Mouse (Mus musculus) gastrocnemius, postnatal 4 days (tissue): ENCODE data around the gene Akna. TPM values are rescaled to one million over a fixed set of nuclear protein-coding genes. Genes with fewer than 3 reads are reported as not detected.

Source experiments
- DNase-seq, 2 experiments: peaks; one replicate each; pipeline ENCODE4 v3.0.0; 2021 to 2022; ENCODE audit warnings: low spot score in 2 of 2, mixed read lengths in 2 of 2
- long read RNA-seq, 2 experiments: library from polyadenylated mRNA; stranded (forward); transcript quantifications; one replicate each; pipeline ENCODE4 v2.0.0; 2021
- total RNA-seq, 2 experiments: library from RNA; stranded (reverse); gene quantifications; 2 replicates each; pipeline ENCODE4 v1.2.3; 2021

Gene Akna
- total RNA-seq, result 1 to 10 TPM; 6.2 to 6.5 TPM
- long read RNA-seq, experiment 1, full-length matches to known transcripts, result 1 of 4 reads
- long read RNA-seq, experiment 1, partial matches to known transcripts, result 1 of 4 reads
- long read RNA-seq, experiment 1, other reads (novel, unspliced or antisense), result 2 of 4 reads
- long read RNA-seq, experiment 2, full-length matches to known transcripts, result 1 of 4 reads
- long read RNA-seq, experiment 2, partial matches to known transcripts, result 1 of 4 reads
- long read RNA-seq, experiment 2, other reads (novel, unspliced or antisense), result 2 of 4 reads

DNA sequence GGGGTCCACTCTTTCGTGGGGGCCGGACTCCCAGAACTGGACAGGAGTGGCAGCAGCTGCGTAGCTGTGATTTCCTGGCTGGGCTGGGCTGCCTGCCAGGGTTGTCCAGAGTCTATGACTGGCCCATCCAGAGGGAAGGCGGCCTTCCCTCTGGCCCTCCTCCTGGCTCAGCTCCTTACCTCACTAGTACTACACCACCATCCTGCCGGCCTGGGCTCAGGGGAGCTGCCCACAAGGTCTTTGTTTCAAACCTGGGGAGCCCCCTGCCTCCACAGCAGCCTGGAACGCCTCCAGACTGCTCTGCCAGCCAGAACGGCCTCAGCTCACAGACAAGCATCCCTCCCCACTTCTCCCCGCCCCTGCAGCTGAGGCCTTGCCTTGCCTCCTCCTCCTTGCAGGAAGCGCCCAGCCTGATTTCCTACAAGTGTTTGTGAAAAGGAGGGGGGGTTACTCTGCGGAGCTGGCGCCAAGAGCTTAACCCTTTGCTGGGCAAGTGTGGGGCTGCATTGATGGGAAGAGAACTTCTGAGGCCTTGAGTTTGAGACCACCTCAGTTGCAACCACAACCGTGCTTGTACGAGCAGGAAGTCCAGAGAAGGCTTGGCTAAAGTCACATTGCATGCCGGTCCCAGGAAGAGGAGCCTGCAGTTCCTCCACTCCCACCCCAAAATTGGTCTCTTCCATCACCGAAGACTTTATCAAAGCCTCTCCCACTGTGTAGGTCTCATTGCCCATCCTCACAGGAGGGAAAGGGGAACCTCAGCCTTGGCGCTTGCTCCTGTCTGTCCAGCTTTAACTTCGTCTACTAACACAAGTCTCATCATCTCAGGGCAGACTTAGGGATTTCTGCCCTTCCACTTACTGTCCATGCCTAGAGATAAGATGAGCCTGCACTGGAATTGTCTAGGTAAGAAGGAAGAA, at the start of gene Akna:
Gene Akna, minus strand, starts transcription at position 315 of the 920 bp plus-strand sequence.
- peak; percentile 91 to 94 for DNase-seq

- DNase-seq, result no peak
These were observed 49.4 kb upstream of the Akna start for GRCm38 (mm10) chr4:63452555-63452954.

GRCm38 (mm10) chr4:63450551-63450950, 47.4 kb upstream of the Akna start:
- DNase-seq, result no peak

- DNase-seq, result no peak
These were observed 41.4 kb upstream of the Akna start for GRCm38 (mm10) chr4:63444362-63445066.

GRCm38 (mm10) chr4:63443101-63443500, 39.9 kb upstream of the Akna start:
- no peak for DNase-seq

- no peak for DNase-seq
These were observed 38.5 kb upstream of the Akna start for GRCm38 (mm10) chr4:63441616-63442015.

- no peak for DNase-seq
These were observed 37.1 kb upstream of the Akna start for GRCm38 (mm10) chr4:63440262-63440661.

DNA sequence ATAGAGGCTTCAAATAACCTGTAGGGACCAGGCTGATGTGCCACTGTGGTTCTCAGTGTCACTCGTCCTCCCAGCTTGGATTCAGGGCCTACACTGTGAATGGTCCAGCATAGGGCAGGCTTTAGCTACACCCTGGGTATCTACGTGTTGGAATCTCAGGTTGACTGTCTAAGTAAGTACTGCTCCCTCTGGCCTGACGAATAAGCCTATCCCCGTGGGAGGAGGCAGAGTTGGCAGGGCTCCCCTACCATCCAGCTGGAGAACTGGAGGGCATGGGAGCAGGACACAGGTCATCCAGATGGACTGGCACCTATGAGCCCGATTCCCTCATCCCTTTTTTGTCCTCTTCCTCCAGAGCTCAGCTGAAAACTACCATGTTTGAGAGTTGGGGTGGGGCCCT, 34.8 kb upstream of the Akna start:
- no peak for DNase-seq

GRCm38 (mm10) chr4:63437119-63437815, 34.1 kb upstream of the Akna start:
- DNase-seq, result no peak

- no peak for DNase-seq
These were observed 32.2 kb upstream of the Akna start for GRCm38 (mm10) chr4:63435402-63435801.

DNA sequence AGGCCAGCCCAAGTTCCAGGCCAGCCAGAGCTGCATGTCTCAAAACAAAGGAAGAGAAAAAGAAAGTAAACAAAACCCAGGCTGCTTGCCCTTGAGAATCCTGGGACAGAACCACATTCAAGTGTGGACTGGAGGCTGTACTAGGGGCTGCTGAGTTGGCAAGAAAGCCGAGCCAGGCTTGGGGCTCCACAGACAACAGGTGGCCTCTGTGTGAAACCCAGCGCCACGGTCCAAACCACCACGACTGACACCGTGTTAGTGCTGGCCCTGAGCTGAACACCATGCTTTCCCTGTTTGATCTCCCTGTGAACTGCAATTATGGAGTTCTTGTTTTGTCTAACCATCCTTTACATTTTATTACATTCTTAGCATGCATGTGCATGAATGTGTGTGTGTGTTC, 27.9 kb upstream of the Akna start:
- no peak for DNase-seq

DNA sequence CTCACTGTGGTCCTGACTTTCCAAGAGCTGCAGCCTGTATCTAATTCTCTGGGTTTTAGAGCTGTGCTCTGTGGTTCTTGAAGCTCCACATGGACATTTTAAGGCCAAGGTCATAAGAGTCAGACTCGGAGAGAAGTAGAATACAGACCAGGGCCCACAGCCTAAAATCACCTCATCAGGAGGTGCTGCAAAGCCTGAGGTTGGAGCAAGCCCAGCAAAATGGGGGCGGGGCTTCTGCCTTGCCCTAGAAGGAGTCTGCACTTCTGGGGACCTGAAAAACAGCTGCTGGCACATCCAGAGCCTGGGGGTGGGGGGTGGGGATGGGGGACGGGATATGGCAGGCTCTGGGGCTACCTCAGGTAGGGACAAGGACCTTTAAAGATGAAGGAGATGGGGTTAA, 27.2 kb upstream of the Akna start:
- DNase-seq, result no peak

DNA sequence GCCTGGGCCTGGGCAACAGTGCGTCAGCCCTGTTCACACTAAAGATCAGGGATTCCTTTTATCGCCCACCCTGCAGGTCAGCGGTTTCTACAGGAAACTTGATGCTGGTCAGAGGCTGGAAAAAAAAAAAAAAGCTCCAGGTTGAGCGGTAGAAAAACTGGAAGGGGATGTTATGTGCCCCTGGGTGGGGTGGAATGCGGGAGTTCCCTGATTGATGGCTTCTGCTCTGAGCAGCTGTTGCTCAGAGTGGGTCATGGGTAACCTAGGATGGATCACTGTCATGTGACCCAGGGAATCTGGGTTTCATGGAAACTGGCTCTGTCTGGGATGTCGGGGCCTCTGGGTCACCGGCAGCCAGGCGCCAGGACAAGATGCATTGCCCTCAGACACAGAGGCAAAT, 23.2 kb upstream of the Akna start:
- no peak for DNase-seq

DNA sequence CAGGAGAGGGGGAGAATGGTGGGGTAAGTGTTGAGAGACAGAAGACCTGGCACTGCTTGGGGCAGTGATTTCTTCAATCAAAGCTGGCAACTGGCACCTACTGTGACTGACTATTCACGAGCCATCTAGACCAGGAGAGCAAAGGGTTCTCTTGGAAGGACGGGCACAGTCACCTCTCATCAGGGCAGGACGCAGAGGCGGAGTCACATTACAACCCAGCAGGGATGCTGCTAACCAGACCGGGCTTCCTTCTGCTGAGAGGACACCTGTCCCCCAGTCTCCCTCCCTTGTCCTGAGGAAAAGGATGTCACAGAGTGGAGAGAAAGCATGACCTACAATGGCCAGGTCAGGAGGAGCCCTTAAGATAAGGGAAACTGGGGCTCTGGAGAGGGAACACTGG, 20.7 kb upstream of the Akna start:
- no peak for DNase-seq

GRCm38 (mm10) chr4:63423231-63423630, 20.1 kb upstream of the Akna start:
- DNase-seq, result no peak

GRCm38 (mm10) chr4:63420143-63420920, 17.2 kb upstream of the Akna start:
- DNase-seq, result no peak

DNA sequence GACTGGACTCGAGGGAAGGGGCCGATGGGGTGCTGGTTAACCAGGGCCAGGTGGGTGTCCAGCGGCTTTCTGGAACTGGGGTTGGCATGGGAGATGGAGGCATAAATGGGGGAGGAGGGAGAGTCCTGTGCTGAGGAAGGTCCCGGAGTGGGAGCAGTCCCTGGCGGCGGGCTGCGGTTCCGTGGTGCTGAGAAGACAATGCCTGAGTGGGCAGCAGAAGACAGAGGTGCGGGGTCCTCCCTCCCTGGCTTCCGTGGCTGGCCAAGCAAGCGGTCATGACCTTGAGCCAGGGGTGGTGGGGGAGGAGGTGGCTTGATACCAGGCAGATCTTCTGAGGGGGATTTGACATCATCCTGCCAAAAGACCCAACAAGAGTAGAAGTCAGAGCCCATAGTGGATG, 15.1 kb upstream of the Akna start:
- no peak for DNase-seq

DNA sequence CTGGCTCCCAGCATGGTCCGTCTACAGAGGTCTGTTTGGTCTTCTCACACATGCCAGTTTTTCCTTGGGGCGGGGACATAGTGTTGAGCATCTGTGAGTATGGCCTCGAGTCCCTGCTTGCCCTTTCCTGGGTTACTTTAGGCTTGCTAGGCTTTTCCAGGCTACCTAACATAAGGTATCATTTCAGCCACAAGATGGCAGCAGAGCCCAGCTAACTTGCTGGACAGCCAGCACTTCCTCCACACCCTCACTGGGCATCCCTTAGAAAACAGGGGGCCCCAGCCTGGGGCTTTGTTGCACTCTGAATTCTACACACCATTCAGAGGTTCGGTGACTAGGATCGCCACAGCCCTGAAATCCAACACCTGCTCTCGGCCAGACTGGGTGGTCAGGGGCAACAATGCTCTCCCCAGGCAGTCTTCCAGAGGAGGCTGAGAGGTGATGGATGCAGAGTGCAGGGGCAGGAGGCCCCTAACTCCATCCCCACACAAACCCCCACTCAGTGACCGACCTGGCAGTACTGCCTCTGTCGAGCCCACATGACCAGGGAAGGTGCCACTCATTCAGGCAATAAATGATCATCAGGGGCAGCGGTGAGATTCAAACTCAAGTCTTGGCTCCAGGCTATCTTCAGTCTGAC, 14.3 kb upstream of the Akna start:
- DNase-seq, result peak; percentile 69 to 87

DNA sequence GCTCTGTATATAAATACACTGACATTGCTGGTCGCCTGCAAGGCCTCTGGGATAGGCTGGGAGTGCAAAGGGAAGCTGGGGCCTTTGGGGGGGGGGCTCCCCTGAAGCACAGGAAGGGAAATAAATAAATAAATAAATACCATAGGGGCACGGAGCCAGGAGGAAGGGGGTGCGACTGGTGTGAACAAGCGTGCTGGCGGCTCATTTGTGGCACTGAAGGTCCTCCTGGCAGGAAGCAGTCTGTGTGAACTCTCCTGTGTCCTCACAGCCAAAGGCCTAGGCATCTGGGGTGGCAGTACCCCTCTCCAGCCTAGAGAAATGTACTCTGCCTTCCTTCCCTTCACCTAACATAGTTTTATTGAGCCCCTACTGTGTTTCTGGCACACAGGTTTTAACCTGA, 11.8 kb upstream of the Akna start:
- DNase-seq, result no peak

DNA sequence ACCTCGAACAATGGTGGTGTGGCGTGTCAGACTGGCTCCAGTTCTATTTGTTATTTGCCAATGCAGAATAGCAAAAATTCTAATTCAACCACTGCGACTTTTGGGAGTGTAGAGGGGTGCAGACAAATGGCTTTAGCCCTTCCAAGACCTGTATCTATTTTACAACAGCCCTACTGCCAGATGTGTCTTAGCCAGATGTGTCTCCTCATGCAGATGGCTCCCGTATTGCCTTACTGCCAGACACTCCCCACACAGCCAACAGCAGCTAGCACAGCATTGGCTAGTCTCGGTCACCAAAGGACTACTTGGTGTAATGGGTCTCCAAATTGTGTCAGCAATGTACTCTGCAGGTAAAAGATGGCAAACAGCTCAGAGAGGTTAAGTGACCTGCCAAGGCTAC, 8.1 kb upstream of the Akna start:
- no peak for DNase-seq
